Comparison of ENCODE assay signal across 16 mouse cellular contexts in the genomic region with DNA sequence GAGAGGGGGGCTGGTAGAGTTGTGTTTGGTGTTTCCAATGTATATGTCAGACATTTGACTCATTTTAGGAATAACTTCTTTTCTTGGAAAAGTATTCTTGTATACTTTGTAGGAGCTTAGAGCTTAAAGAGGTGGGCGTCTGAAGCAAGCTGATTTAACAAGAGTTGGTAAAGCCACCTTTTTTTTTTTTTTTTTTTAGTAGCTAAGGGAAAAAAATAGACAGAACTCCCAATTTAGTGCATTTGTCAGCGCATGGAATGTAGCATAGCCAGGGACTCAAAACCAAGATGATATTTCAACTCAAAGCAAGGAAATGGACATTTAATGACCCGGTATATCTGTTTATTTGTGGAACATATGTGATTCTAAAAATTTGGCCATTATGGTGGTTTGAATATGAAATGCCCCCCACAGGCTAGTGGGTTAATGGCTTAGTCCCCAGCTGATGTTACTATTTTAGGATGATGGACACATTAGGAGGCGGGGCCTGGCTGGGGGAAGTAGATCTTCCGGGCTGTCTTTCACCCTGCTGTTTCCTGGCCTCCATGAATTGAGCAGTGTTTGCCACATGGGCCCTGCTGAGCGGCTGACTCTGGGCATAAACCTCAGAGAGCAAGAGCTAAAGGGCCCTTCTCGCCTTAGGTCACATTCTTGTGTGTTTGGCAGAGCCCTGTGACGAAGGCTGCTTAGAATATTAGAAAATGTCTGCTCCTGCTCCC. TPM values are rescaled to one million over a fixed set of nuclear protein-coding genes. Genes with fewer than 3 reads are reported as not detected.
DNase-seq lines count a peak whose midpoint lies in the region; ATAC-seq and TF ChIP-seq lines count a peak whose summit lies in the region.
"Had no signal": no experiment of that assay in that cellular context is flagged by ENCODE, and none has a peak within 500 bp of the region (broad histone marks: within the 10 kb centered on the region; RNA-seq: fewer than 3 reads in every experiment).

No protein-coding gene starts in this region.

- TF ChIP-seq CTCF in olfactory bulb, adult 2 months (IDR thresholded peaks at IDR 0.05; ENCODE audit: insufficient read depth, low read depth, low read length): no peak

- DNase-seq in retina, postnatal 1 day: peak; percentile 64
- DNase-seq in retina, embryonic 14.5 days (ENCODE audit: low spot score): no peak
- peak; percentile 75 to 84 for DNase-seq in cerebellum, postnatal 25 days
- DNase-seq in thymus, postnatal 0 days (ENCODE audit: low spot score): no peak
- DNase-seq in urinary bladder, adult 18-20 months (ENCODE audit: low spot score in 2 of 2): no peak
- DNase-seq: adrenal gland, postnatal 14 days; B cell, adult 2 months; kidney, postnatal 4 days; thymus, postnatal 14 days had no signal

- 0 out of 2 replicates have a peak, but pooled peaks have one; percentile 38 for ATAC-seq in forebrain, embryonic 16.5 days
- no peak for ATAC-seq in forebrain, embryonic 15.5 days (replicated peaks)
- ATAC-seq: forebrain, embryonic 14.5 days; Patski had no signal

- no peaks in the 10 kb centered on the region for H3K27me3 ChIP-seq in forebrain, embryonic 16.5 days (replicated peaks; ENCODE audit: control insufficient read depth, insufficient read depth, low read length)
- H3K27me3 ChIP-seq in forebrain, embryonic 15.5 days: no peaks in the 10 kb centered on the region
- H3K27me3 ChIP-seq: liver, embryonic 15.5 days had no signal

- H3K27ac ChIP-seq in forebrain, embryonic 16.5 days (ENCODE audit: low read length): no peak overlapping the region
- H3K27ac ChIP-seq in forebrain, embryonic 15.5 days (replicated peaks): no peak overlapping the region
- peak overlapping the region; percentile 42 for H3K27ac ChIP-seq in olfactory bulb, adult 2 months (ENCODE audit: insufficient read depth, low read depth, low read length)
- H3K27ac ChIP-seq: liver, embryonic 15.5 days; midbrain, embryonic 10.5 days had no signal

- no peak overlapping the region for H3K4me2 ChIP-seq in forebrain, embryonic 16.5 days (ENCODE audit: low read length)
- no peak overlapping the region for H3K4me2 ChIP-seq in forebrain, embryonic 15.5 days (replicated peaks)
- H3K4me2 ChIP-seq: liver, embryonic 15.5 days had no signal

- peaks cover 8% of the 10 kb centered on the region for H3K4me1 ChIP-seq in forebrain, embryonic 16.5 days (replicated peaks; ENCODE audit: control insufficient read depth, insufficient read depth, low read length)
- H3K4me1 ChIP-seq in forebrain, embryonic 15.5 days: peaks cover 11% of the 10 kb centered on the region; the same call in 1 of the 2 replicates
- H3K4me1 ChIP-seq in olfactory bulb, adult 2 months (ENCODE audit: control insufficient read depth, insufficient read depth, low read length): peaks cover 2% of the 10 kb centered on the region; the same call in 1 of the 2 replicates
- H3K4me1 ChIP-seq: liver, embryonic 15.5 days had no signal

- no peaks in the 10 kb centered on the region for H3K36me3 ChIP-seq in forebrain, embryonic 16.5 days (ENCODE audit: control insufficient read depth, insufficient read depth)
- H3K36me3 ChIP-seq in forebrain, embryonic 15.5 days: no peaks in the 10 kb centered on the region
- H3K36me3 ChIP-seq: liver, embryonic 15.5 days; midbrain, embryonic 10.5 days had no signal

- 67% methylated on average over 8 of the region's 8 CpGs for WGBS in forebrain, embryonic 16.5 days
- WGBS in forebrain, embryonic 15.5 days: 72% methylated on average over 8 of the region's 8 CpGs
- 75% methylated on average over 8 of the region's 8 CpGs for WGBS in olfactory bulb, adult 2 months

- no peak overlapping the region for H3K4me3 ChIP-seq in forebrain, embryonic 16.5 days (replicated peaks; ENCODE audit: low read length)
- H3K4me3 ChIP-seq in forebrain, embryonic 15.5 days: no peak overlapping the region
- H3K4me3 ChIP-seq in olfactory bulb, adult 2 months (ENCODE audit: insufficient read depth, low read depth, low read length): no peak overlapping the region
- H3K4me3 ChIP-seq: liver, embryonic 15.5 days; midbrain, embryonic 10.5 days had no signal

- H3K9ac ChIP-seq in forebrain, embryonic 16.5 days (replicated peaks; ENCODE audit: low read depth, low read length): no peak overlapping the region
- H3K9ac ChIP-seq in forebrain, embryonic 15.5 days (replicated peaks): no peak overlapping the region
- H3K9ac ChIP-seq: liver, embryonic 15.5 days had no signal

- TF ChIP-seq POLR2A in olfactory bulb, adult 2 months (IDR thresholded peaks at IDR 0.05; ENCODE audit: insufficient read depth, low read depth, low read length): no peak

- no peaks in the 10 kb centered on the region for H3K9me3 ChIP-seq in forebrain, embryonic 16.5 days (ENCODE audit: control insufficient read depth, low read length)
- H3K9me3 ChIP-seq in forebrain, embryonic 15.5 days: no peaks in the 10 kb centered on the region
- H3K9me3 ChIP-seq: liver, embryonic 15.5 days; midbrain, embryonic 10.5 days had no signal

RNA-seq across cellular contexts. Expression of a gene that starts 12.3 kb away (rescaled TPM):
- 8.0 and 12.1 TPM in 2 replicates for polyA plus RNA-seq in forebrain, embryonic 16.5 days (2015; fragmentation: Nextera tagmentation; extraction: Ambion mirVana)
- 10.2 and 10.6 TPM in 2 replicates for polyA plus RNA-seq in forebrain, embryonic 15.5 days (2015; fragmentation: Nextera tagmentation; extraction: Ambion mirVana)
- 224 TPM in 1 of 2 replicates, not detected in the other for polyA plus RNA-seq in olfactory bulb, adult 2 months (2012; ENCODE audit: insufficient read depth, insufficient read length, low replicate concordance, missing spikeins)
- 1.6 and 3.3 TPM in 2 replicates for polyA plus RNA-seq in thymus, postnatal 0 days (2015; fragmentation: Nextera tagmentation; extraction: Ambion mirVana)
- polyA plus RNA-seq: Patski had no signal

Comparison
In these comparisons a context has a peak if more than half of its experiments do, and no peak if none do; other contexts are left out.
1. DNase-seq: peak in retina, postnatal 1 day (single experiment) and cerebellum, postnatal 25 days (2 of 2); none in retina, embryonic 14.5 days (single experiment), thymus, postnatal 0 days (single experiment) and urinary bladder, adult 18-20 months (0 of 2).
2. RNA of a gene that starts 12.3 kb away (polyA plus RNA-seq): 224 TPM in olfactory bulb, adult 2 months; 8.0 to 12.1 TPM in forebrain, embryonic 16.5 days, 10.2 to 10.6 TPM in forebrain, embryonic 15.5 days and 1.6 to 3.3 TPM in thymus, postnatal 0 days; every median in the first group is over 10 times any median in the second.